Mouse (Mus musculus) layer of hippocampus, adult 9-11 months (tissue): Measurements from ENCODE around the gene Hyal2.

Source experiments
- DNase-seq: peaks from one replicate; pipeline ENCODE4 v3.0.0; 2022

Gene Hyal2

DNA sequence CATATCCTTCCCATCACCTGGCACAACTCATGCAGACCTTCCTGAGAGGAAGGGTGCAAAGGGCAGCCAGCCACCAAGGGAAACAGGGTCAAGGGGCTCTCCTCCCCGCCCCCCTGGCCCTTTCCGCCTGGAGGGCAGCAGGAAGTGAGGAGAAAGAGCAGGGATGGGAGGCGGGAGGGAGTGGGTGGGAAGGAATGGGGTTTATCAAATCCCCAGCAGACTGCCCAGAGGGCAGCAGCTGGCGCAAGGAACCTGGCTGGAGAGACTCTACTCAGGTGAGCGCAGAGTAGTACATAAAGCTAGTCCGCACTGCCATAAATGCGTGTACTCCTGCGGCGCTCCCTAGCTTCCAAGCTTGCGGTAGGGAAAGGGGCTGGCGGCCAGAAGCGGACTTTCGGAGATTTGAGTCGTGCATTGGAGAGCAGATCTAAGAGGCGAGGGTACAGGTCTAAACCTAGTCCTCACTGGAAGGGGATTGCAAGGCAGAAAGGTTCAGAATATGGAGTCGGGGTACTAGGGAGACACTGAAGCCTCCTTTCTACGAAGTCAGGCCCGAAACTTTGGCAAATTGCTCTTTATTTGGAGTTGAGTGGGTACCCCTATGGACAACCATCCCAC, at the start of gene Hyal2:
Hyal2 (plus strand) TSS at position 244 of the 618 bp plus-strand sequence.
- no peak for DNase-seq

DNA sequence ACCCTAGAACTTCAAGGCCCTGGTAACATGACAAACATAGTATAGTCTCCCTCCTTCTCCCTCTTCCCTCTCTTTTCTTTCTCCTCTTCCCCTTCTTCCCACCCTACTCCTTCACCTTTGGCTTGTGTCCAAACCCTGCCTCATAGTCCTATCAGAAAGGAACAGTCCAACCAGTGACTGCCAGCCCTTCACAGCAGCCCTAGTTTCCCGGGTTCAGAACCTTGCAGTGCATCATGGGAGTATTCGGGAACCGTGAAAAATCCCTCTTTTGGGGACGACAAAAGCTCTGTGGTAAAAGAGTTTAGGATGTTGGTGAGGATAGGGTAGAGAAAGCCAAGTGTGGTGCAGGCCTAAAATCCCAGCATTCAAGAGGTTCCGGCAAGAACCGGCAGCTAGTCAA, 47.4 kb upstream of the Hyal2 start:
- DNase-seq, result no peak

DNA sequence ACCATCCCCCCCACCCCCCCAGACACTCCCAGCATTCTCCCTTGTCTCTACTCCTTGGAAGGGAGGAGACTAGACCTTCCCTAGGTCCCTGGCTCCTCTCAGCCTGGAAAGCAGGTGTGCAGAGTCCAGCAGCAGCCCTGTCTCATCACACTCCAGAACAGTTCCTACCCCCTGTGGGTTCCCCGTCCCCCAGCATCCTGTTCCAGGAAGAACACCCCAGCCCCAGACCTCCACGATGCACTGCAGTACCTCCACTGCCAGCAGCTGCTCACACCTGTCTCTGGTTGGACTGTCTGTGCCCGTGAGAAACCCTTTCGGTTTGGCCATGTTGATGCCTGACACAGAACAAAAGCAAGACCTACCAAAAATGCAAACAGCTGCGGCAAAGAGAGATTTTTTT, 46.6 kb upstream of the Hyal2 start:
- no peak for DNase-seq

DNA sequence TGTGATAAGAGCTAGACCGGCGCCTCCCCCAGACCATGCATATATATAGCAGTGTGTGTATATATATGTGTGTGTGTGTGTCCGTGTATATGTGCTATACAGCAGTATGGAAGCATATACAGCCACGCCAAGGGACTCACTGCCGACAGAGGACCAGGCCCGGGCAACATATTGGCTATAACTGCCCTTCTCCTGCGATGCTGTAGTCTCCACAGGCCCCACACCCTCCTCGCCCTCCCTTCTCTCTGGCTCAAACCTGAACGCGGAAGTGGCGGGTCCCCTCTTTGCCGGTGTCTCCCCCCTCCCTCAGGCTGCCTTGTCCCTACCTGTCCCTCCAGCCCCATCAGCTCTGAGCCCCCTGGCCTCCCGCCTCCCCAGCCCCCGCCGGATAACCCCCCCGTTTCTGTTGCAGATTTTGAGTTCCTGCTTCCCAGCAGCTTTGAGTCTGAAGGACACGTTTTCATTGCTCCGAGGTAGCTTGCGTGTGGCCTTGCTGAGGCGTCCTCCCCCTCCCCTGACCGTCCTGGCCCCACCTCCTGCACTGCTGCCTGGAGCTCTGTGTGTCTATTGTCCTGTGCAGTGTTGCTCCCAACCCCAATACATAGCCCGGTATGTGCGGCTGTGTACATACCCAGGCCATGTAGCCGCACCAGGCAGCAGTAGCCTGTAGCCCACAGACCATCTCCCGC, 45.9 kb upstream of the Hyal2 start:
- no peak for DNase-seq

DNA sequence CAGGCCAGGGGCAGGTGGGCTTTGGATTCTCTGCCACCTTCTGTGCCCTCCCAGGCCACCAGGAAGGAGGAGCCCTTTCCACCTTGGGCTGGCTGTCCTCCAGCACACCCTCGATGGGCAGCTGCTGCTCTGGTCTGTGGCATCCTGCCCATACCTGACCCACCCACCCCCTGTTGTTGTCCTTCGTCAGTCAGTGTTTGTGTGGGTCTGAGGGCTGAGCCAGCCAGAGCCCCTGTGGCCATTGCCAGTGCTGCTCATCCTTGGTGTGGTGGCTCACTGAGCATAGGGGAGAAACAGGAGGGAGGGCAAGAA, 45.4 kb upstream of the Hyal2 start:
- no peak for DNase-seq

DNA sequence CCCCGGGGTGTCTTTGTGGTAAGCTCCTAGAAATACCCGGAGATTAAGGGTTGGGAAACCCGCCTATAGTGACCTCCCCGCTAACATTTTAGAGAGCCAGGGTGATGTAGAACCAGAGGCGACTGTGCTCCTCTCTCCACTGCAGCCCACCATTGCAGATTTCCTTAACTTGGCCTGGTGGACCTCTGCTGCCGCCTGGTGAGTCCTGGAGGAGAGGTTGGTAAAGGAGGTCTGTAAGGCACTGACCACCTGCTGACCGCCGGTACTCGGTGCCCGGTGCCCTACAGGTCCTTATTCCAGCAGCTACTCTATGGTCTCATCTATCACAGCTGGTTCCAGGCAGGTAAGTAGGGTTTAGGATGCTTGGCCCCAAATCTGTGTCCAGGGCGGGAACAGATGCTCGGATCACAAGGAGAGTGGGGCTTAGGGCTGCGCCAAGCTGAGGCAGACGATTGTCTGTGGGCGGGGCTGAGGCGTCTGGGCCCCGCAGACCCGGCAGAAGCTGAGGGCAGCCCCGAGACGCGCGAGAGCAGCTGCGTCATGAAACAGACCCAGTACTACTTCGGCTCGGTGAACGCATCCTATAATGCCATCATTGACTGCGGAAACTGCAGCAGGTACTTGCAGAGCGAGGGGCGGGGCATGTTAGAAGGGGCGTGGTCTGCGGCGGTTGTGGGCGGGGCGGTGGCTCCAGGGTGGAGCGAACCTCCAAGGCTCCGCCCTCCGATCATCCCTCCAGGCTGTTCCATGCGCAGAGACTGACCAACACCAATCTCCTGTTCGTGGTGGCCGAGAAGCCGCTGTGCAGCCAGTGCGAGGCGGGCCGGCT, 41.3 kb upstream of the Hyal2 start:
- DNase-seq, result peak; percentile 57

DNA sequence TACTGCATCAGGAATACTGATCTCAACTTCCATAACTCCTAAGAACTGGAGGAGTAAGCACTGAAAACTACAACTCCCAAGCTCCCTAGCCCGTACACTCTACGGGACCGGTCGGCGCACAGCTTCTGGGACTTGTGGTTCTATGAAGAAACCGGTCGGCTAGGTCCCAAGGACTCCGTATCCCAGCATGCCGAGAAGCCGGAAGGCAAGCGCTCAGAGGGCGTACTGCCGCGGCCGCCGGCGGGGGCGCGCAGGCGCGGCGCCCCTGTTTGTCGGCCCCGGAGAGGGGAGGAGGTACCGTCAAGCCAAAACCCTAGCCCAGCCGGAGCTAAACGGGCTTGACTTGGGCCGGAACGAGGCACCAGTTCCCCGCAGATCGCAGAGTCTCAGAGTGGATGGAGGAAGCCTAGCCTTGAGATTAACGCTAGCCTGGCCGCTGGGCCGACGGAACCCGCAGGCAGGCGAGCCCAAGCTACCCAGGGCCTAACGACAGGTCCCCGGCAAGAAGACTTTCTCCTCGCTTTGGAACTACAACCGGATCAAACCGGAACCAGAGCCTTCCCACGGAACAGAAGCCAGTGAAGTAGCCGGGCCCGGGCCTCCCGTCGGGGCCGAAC, 33.8 kb upstream of the Hyal2 start, which contains the start of gene Tmem115:
Tmem115 (plus strand) TSS at position 155 of the 617 bp plus-strand sequence.
- DNase-seq, result peak; percentile 98

DNA sequence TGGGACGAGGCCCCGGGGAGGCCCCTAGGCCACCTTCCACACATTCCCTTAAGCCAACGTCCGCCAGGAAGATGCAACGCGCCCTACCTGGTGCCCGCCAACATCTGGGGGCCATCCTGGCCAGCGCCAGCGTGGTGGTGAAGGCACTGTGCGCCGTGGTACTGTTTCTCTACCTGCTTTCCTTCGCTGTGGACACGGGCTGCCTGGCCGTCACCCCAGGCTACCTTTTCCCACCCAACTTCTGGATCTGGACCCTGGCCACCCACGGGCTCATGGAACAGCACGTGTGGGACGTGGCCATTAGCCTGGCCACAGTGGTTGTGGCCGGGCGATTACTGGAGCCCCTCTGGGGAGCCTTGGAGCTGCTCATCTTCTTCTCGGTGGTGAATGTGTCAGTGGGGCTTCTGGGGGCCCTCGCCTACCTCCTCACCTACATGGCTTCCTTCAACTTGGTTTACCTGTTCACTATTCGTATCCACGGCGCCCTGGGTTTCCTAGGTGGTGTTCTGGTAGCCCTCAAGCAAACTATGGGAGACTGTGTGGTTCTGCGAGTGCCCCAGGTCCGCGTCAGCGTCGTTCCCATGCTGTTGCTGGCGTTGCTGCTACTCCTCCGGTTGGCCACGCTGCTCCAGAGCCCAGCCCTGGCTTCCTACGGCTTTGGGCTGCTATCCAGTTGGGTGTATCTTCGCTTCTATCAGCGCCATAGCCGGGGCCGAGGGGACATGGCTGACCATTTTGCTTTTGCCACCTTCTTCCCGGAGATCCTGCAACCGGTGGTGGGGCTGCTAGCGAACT, 33.1 kb upstream of the Hyal2 start:
- DNase-seq, result peak; percentile 22

DNA sequence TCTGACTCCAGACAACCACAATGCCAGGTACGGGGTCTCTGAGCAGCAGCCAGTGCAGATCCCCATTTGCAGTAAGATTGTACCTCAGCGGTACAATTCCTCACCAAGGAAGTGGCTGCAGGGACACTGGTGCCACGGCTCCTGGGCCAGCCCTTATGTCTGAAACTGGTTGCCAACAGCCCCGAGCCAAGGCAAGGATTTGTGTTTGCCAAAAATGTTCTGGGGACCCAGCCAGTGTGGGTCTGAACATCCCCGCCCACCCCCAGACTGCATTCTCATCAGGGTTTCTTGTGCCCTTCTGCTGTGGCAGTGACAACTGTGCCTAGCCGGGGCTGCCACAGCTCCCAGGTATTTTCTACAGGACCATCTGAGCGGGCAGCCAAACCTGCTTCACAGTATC, 29.5 kb upstream of the Hyal2 start:
- peak; percentile 57 for DNase-seq

DNA sequence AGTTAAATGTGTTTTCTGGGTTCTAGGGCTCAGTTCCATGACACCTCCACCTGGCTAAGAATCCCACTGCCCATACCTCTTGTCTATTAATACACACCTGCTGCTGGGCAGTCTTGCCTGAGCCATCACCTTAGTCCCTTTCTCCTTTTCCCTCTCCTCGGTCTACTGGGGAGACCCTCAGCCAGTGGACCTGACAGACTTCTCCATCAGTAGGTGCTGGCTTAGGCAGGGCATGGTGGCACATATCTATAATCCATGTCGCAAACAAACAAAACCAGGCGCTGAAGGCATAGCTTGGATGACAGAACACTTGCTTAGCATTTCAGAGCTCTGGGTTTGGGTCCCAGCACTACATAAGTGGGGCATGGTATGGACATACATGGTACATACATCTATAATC, 29.0 kb upstream of the Hyal2 start:
- DNase-seq, result no peak

DNA sequence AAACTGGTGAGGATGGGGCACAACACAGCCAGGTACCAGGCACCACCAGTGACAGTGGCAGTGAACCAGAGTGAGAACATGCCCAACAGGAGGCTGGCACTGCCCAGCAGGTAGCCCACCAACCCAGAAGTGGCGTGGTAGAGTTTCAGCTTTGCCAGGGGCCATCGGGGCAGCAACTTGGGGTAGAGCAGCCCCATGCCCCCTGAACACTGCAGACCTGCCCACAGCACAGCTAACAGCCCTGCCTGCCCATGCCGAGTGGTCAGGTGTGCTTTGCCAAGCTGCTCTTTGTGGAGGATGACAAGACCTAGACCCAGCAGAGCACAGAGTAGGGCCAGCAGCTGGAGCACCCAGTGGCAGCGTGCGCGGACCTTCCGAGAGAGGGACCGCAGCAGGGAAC, 27.8 kb upstream of the Hyal2 start:
- DNase-seq, result no peak

DNA sequence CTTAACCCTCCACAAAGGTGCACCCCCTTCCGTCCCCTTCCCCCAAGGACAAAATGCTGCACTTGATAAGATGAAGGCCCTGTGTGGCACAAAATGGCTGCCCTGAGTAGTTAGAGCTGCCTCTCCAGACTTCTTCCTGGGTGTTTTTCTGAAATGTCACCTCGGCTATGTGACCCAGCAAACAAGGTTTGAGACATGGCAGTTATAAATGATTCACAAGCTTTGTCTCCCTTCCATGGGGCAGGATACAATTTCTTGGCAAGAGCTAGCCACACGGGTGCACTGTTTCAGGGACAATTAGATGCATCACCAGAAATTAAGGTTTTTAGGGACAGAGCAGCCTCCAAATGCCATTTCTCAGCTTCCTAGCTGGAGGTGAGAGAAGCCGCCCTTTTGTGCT, 27.3 kb upstream of the Hyal2 start:
- no peak for DNase-seq

DNA sequence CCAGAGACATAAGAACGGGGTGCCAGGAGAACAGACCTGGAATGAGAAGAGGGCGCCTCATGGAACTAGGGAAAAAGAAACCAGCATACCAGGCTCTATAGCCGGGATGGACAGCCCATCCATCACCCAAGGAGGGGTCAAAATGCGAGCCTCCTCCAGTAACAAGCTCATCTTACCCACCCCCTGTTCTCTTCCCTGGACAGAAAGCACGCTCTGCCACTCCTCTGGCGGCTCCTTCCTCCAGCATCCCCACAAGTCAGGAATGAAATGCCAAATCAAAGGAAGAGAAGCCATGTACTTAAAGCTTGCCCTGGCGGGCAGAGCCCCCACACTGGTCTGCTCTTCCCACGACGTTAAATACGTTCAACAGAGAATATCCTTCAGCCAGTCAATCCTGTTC, 26.7 kb upstream of the Hyal2 start:
- DNase-seq, result no peak

DNA sequence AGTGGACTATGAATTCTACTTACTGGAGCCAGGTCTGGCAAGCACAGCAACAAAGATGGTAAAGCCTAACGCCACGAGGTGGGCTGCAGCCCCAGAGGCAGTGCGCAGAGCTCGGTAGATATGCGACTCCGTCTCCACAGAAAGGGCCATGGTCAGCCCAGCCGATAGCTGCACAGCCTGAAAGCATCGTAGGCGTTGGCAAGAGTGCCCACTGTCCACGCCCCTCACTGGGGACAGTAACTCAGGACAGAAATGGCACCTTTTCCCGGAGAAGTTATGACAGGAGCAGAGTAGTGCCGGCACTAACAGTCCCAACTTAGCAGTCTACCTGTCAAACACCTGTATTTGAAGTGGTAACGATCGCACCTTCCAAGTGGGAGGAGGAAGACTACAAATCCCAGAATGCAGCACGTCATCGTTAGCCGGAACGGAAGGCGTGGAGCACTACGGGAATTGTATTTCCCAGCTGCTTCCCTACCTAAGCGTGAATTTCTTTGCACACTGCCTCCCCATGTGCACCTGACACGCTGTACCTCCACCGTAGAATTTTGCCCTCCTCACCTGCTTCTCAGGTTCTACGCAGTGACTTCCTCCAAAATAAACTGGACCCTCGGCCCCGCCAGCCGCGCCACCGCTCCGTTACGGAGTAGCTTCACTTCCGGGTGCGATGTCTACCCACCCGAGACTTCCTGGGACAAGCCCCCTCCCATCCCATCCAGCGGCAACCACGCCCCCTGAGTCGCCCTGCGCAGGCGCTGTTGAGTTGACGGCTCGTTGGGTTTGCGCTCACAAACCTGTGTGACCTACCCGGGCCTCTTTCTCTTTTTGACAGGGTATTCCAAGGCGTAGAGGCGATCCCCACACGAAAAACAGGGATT, 26.0 kb upstream of the Hyal2 start, which contains the start of the genes Cyb561d2 and Nprl2:
Cyb561d2 (minus strand) TSS at position 720 of the 878 bp plus-strand sequence.
Nprl2 (plus strand) TSS at position 753 of the 878 bp plus-strand sequence.
- DNase-seq, result peak; percentile 94

DNA sequence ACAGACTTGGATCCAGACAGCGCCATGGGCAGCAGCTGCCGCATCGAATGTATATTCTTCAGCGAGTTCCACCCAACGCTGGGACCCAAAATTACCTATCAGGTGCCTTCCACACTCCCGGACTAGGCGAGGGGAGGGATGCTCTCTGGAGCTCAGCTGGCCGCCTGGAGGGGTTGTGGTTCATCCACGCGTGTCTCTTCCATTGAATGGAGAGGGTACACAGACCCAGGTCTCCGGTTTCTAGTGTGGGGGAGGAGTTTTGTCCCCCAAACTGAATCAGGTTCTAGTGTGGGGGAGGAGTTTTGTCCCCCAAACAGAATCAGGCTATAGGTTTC, 25.4 kb upstream of the Hyal2 start:
- no peak for DNase-seq

DNA sequence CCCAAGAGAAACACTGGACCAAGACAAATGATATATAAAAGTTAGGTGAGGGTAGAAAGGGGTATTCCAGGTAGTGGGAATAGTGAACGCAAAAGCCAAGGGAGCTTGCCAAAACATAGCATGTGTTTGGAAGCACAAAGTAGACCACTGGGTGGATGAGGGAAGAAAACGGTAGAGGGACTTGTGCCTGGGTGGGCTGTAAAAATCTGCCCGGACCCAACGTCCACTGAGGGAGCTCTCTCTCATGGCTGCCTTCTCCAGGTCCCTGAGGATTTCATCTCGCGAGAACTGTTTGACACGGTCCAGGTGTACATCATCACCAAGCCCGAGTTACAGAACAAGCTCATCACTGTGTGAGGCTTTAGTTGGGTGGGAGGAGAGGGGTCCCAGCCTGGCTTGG, 25.0 kb upstream of the Hyal2 start:
- DNase-seq, result peak; percentile 8

DNA sequence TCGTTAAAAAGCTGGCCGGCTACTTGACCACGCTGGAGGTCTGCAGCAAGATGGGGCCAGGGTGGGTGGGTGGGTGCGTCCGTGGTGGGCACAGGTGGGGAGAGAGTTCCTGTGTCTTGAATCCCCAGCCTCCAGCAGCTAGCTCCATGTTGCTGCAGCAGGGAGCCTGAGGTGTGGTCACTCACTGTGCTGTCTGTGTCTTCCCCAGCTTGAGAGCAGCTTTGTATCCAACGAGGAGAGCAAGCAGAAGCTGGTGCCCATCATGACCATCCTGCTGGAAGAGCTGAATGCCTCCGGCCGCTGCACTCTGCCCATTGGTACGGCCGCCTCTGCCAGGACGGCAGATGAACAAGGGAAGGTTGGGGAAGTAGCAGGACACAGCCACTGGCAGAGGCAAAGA, 24.4 kb upstream of the Hyal2 start:
- peak; percentile 8 for DNase-seq

DNA sequence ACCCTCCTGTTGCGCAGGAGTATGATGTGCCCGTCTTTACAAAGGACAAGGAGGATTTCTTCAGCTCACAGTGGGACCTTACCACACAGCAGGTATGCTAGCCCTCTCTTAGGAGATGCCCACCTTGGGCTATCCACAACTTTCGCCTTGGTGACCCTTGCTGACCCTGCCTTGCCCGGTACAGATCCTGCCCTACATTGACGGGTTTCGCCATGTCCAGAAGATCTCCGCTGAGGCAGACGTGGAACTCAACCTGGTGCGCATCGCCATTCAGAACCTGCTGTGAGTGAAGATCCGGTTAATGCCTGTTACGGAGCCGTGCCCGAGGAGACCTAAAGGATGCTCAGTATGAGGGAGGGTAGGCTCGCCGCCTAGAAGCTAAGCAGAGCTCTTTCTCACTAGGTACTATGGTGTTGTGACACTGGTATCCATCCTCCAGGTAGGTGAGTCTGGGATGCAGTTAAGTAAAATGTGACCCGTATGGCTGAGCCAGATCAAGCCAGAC, 23.5 kb upstream of the Hyal2 start:
- no peak for DNase-seq

DNA sequence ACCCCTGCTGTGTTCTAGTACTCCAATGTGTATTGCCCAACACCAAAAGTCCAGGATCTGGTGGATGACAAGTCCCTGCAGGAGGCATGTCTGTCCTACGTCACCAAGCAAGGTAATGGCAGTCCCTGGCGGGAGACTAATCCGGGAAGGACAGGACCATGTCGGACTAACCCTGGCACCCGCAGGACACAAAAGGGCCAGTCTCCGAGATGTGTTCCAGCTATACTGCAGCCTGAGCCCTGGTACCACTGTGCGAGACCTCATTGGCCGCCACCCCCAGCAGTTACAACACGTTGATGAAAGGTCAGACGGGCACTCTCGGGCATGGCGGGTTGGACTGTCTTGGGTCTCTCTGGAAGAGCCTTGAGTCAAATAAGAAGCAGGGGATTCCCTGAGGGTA, 23.0 kb upstream of the Hyal2 start:
- no peak for DNase-seq

DNA sequence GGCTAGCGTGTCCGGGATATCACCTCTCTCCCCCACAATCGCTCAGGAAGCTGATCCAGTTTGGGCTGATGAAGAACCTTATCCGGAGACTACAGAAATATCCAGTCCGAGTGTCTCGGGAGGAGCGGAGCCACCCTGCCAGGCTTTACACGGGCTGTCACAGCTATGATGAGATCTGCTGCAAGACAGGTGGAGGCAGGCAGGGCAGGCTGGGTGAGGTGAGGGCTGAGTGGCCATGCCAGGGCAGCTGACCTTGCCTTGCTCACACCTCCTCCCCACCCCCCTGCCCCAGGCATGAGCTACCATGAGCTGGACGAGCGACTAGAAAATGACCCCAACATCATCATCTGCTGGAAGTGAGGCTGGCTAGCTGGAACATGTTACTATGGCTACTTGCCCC, 22.5 kb upstream of the Hyal2 start:
- no peak for DNase-seq

DNA sequence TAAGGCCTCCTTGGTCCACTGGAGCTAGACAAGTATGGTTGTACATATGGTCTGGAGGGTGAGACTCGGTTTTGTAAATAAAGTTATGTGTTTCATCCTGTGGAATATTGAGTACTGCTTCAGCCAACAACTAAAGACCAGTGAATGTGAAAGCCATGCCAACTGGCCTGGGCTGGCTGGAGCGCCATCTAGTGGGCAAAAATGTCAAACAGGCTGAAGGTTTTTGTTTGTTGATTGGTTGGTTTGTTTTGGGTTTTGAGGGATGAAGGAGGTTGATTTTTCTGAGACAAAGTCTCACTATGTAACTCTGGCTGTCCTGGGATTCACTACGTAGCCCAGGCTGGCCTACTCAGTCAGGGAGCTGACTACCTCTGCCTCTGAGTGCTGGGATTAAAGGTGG, 22.1 kb upstream of the Hyal2 start:
- no peak for DNase-seq

DNA sequence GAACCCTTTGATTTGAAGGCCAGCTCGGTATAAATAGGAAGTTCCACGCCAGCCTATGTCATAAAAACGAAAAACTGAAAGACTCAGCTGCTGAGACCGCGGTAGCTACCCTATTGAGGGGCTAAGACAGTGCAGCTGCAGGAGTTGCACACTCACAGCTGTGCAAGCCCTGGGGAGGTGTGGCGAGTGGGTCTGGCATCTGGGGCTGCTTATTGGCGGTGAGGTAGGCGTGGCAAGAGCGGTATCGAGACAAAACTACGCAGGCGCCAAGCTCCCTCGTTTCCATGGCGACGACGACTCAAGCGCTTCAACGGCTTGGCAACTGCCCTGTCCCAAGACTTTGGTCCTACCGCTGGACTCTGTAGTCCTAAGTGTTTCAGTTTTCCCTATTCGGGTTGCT, 20.7 kb upstream of the Hyal2 start, which contains the start of gene Zmynd10:
Zmynd10 (plus strand) TSS at position 273 of the 400 bp plus-strand sequence.
- peak; percentile 87 for DNase-seq
